Mouse (Mus musculus): ENCODE data around the gene Hist1h2ae. TPM values are rescaled to one million over a fixed set of nuclear protein-coding genes. Genes with fewer than 3 reads are reported as not detected.

Hist1h2ae gene
- total RNA-seq, 2 experiments from 2014 or later = 6.6 to 7.7 TPM

GRCm38 (mm10) chr13:23536076-23536822 is 34.8 kb downstream of the Hist1h2ae start:
- TF ChIP-seq CTCF (conservative IDR thresholded peaks at IDR 0.05) = no peak
- Histone ChIP-seq H3K27ac (no peak overlapping the region), H3K4me3 (no peak overlapping the region; the same call in 1 of the 2 replicates)
- no peak for DNase-seq (ENCODE audit: low spot score in 2 of 2)

DNA sequence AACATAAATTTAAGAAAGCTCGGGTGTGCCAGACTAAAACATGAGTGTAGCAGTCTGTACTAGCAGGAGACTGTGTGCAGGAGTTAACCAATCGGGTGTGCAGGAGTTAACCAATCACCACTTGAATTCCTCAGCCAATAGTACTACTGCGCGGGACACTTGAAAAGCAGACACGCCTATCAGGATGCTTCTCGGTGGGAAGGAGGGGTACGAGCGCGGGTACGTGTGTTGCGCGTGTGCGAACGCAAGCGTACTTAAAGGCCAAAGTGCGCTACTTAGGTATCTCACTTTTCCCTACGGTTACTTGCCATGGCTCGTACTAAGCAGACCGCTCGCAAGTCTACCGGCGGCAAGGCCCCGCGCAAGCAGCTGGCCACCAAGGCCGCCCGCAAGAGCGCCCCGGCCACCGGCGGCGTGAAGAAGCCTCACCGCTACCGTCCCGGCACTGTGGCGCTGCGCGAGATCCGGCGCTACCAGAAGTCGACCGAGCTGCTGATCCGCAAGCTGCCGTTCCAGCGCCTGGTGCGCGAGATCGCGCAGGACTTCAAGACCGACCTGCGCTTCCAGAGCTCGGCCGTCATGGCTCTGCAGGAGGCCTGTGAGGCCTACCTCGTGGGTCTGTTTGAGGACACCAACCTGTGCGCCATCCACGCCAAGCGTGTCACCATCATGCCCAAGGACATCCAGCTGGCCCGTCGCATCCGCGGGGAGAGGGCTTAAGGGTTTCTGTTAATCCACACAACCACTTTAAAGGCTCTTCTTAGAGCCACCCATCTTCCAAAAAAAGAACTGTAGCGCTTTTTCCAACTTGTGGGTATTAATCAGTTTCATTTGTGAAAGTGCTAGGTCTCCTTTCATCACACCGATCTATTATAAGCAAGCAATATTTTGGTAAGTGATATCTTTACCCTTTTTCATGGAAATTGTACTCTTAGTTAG is 35.6 kb downstream of the Hist1h2ae start, which contains the start of gene Hist1h3g:
Hist1h3g (plus strand) TSS at position 286 of the 939 bp plus-strand sequence.
- Histone ChIP-seq H3K4me3 (peak within 1 kb of the TSS; percentile 62), H3K27ac (peak within 1 kb of the TSS; percentile 40; the same call in 1 of the 2 replicates)
- peak; percentile 86 to 93 for DNase-seq (ENCODE audit: low spot score in 2 of 2)
- peak; percentile 36; the same call in 1 of the 2 replicates for TF ChIP-seq CTCF (conservative IDR thresholded peaks at IDR 0.05)

DNA sequence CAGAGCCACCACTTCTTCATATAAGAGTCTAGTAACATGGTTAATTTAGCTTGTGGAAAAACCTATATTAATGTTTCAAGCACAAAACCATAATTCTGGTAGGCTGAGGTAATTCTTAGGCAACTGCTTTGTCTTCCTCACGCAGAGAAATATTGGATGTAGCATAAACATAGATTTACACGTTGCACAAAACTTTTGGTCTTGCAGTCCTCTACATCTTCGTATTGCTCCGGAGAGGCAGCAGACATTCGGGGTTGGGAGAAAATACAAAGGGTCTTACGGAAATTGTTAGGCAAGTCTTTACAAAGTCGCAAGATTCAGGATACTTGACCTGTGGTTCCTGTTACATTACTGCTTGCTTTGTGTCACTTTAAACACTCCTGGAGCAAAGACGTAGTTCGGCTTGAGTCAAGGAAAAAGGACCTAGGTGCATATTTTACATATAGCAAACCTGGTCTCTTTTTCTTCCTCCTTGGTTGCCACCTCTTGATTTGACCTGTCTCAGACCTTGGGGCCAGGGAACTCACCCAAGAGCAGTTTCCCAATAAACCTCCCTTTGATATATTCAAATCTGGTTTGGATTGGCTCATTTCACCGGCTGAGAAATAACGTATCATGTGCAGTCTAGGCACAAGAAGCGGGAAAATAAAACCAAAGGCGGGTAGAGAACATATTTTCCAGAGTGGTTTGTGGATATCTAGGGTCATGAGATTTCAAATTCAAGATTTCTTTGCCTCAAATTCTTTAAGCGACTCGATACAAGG is 36.5 kb downstream of the Hist1h2ae start:
- Histone ChIP-seq H3K4me3 (peak overlapping the region; percentile 62), H3K27ac (peak overlapping the region; percentile 40; the same call in 1 of the 2 replicates)
- TF ChIP-seq CTCF (conservative IDR thresholded peaks at IDR 0.05) = no peak
- DNase-seq (ENCODE audit: low spot score in 2 of 2) = no peak

- peak within 1 kb of the TSS; percentile 68 for H3K4me3 ChIP-seq
- peak; percentile 67 to 84 for DNase-seq (ENCODE audit: low spot score in 2 of 2)
- H3K27ac ChIP-seq = peak within 1 kb of the TSS; percentile 53; the same call in 1 of the 2 replicates
Observed at GRCm38 (mm10) chr13:23533560-23534367, 37.3 kb downstream of the Hist1h2ae start, which contains the start of gene Hist1h2af. Gene Hist1h2af (plus strand): TSS chr13:23533906.

DNA sequence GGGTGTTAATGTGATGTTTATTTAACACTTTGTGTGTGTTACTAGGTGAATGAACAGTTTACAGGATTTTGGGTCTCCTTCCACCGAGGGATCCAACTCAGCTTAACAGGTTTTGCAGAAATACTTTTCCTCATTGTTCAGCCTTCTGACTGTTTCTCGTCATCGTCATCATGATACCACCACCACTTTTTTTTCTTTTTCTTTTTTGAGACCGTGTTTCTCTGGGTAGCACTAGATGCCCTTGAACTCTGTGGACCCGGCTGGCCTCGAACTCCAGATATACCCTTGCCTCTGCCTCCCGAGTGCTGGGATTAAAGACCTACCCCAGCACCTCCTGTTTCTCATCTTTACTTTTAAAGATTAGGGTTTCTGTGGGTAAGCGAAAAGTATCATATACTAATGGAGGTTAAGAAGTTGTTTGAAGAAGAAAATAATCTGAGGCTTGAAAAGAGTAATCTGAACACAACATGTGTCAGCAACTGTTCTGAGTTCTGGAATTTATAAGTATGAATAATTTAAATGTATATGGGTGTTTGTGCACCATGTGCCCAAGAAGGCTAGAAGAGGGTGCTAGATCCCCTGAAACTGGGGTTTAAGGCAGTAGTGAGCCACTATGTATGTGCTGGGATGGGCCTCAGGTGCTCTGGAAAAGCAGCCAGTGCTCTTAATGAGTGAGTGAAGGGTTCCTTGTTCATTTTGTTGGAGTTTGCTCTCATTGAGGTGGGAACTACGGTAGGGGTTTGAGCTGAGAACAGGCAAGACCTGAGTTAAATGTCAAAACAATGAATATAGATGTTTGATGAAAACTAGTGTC is 38.6 kb downstream of the Hist1h2ae start:
- TF ChIP-seq CTCF (conservative IDR thresholded peaks at IDR 0.05) = no peak
- DNase-seq (ENCODE audit: low spot score in 2 of 2) = no peak
- Histone ChIP-seq H3K27ac (peak overlapping the region; percentile 97), H3K4me3 (peak overlapping the region; percentile 68)

- peak within 1 kb of the TSS; percentile 68 for H3K4me3 ChIP-seq
- peak within 1 kb of the TSS; percentile 97 for H3K27ac ChIP-seq
- peak; percentile 97 for DNase-seq (ENCODE audit: low spot score in 2 of 2)
- TF ChIP-seq CTCF (conservative IDR thresholded peaks at IDR 0.05) = no peak
Observed at GRCm38 (mm10) chr13:23530901-23531875, 39.8 kb downstream of the Hist1h2ae start, which contains the start of gene Hist1h4h. Gene Hist1h4h (plus strand): TSS chr13:23531050.

DNA sequence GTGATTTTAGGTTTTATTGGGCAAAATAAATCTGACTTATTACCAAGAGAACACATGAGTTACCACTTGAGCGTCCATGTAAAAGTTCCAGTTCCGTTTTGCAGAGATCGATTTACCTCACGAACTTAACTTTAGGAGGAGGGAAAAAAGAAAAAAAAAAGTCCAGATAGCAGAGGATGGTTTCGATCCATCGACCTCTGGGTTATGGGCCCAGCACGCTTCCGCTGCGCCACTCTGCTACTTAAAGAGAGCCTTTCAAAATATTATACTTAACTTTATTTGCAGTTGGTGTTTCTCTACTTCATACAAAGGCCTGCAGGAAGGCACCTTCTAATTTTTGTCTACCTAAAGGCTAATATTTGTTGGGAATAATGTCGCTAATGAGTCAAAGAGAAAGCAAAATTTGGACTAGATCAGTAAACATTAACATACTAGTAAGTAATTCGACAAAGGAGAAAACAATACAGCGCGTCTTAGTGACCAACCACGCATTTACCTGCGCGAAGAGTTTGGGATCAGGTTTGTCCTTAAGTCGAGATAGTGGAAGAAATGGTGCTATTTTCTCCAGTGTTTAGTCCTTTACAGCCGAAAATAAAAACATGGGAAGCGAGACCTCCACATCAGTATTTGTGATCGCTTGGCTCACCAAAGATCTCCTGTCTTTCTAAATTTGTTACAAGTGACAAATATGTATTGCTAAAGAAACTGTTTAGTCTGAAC is 40.7 kb downstream of the Hist1h2ae start:
- Histone ChIP-seq H3K4me3 (peak overlapping the region; percentile 68), H3K27ac (peak overlapping the region; percentile 97)
- TF ChIP-seq CTCF (conservative IDR thresholded peaks at IDR 0.05) = no peak
- DNase-seq (ENCODE audit: low spot score in 2 of 2) = peak; percentile 67 to 70

DNA sequence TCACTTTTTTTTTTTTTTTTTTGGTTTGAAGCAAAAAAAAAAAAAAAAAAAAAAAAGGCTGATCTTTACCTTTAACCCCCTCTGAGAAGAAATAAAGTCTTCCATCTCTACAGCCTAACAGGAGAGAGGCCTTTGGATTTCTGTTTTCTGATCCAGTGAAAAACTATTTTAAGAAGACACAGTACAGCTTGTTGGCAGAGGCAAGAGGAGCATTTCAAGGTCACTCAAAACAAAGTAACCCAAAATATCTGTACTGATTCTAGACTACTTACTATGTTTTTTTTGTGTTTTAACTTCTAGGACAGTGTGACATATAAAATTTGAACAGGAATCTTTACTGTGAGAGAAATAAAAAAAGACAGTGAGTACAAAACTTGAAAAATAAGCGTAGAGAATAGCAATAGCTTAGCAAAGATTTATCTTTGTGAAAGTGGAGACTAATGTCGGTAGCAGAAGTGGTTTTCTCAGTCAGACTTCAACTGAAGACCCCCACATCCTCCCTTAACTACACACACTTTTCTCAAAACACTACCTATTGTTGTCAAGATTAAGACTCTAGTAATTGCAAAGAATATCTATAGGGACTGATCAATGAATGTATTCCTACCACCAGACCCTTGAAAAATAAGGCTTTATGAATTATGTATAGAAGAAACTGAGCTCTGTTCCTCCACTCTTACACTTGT is 41.4 kb downstream of the Hist1h2ae start:
- Histone ChIP-seq H3K4me3 (peak overlapping the region; percentile 68), H3K27ac (no peak overlapping the region)
- no peak for TF ChIP-seq CTCF (conservative IDR thresholded peaks at IDR 0.05)
- no peak for DNase-seq (ENCODE audit: low spot score in 2 of 2)

GRCm38 (mm10) chr13:23529005-23529404 is 42.0 kb downstream of the Hist1h2ae start:
- no peak overlapping the region for H3K27ac ChIP-seq
- no peak for TF ChIP-seq CTCF (conservative IDR thresholded peaks at IDR 0.05)
- DNase-seq (ENCODE audit: low spot score in 2 of 2) = no peak

More at GRCm38 (mm10) chr13:23529005-23529404, 42.0 kb downstream of the Hist1h2ae start:
- H3K4me3 ChIP-seq = no peak overlapping the region

All from layer of hippocampus, adult 2 months (tissue).